Mouse (Mus musculus): ENCODE data around the gene Dnal4. TPM values are rescaled to one million over a fixed set of nuclear protein-coding genes. Genes with fewer than 3 reads are reported as not detected.

The Dnal4 gene
- total RNA-seq, 2 experiments from 2014 or later, result 25.3 to 25.6 TPM

DNA sequence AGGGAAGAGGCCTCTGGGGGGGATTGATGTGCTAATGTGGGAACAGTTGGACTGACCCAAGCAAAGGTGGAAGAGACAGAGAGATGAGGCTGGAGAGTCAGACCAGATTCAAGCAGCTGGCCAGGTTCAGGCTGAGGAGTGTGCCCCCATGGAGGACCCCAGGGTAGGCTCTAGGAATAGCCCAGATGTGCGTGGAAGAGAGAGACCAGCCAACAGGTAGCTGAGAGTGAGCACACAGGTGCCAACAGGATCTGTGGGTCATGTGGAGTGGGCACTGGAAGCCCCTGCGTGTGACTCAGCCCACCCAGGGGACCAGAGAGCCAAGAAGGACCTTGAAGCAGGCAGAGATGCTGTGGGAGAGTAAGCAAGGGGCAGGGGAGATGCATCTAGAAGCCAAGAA lies 24.0 kb upstream of the Dnal4 start:
- no peak for DNase-seq (ENCODE audit: low spot score in 2 of 2)

DNA sequence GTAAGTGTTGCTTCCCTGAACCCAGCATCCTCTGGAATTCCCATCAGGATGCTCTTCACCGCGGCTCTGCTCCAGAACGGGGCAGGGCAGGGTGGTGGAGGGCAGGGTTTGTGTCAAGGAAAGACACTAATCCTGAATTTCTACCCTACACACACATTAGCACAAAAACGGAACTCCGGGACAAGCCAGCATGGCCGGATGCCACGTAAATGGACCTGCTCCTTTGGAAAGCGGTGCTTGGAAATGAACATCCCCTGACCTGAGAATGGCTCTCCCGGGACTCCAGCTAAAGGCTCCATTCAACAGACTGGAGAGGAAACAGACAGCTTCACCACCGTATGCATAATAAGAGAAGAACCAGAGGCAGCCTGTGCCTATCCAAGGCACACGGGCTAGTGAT lies 23.1 kb upstream of the Dnal4 start:
- DNase-seq (ENCODE audit: low spot score in 2 of 2), result no peak

DNA sequence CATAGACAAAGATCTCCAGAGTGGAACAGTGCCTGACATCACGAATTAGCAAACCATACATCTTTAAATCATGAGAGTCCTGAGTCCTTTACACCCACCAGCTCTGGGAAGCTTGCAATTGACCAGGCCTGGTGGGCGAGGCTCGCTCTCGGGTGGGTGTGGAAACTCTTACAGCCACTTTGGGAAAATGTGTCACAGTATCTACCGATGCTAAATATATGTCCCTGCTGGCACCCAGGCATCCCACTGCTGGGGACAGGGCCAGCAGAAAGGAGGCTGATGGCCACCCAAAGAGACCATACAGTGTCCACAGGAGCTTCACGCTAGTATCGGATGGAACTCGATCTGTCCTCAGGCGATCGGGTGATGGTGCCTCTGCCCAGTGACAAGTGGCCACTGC lies 20.9 kb upstream of the Dnal4 start:
- no peak for DNase-seq (ENCODE audit: low spot score in 2 of 2)

DNA sequence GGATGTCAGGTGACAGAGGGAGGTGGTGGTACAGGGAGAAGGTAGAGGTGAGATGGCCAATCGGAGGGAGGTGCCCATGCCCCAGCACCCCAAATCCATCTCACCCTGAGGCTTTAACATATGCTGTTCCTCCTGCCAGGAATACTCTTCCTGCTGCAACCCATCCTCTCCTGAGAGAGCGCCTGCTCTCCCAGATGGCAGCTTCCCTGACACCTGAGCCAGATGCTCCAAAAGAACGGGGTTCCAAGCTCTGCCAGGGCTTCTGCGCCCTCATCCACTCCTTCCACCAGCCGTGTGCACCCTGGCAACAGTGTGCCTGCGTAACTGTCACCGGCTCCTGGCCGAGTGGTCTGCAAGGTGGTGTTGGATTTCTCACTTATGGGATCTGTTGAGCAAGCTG lies 20.0 kb upstream of the Dnal4 start:
- no peak for DNase-seq (ENCODE audit: low spot score in 2 of 2)

DNA sequence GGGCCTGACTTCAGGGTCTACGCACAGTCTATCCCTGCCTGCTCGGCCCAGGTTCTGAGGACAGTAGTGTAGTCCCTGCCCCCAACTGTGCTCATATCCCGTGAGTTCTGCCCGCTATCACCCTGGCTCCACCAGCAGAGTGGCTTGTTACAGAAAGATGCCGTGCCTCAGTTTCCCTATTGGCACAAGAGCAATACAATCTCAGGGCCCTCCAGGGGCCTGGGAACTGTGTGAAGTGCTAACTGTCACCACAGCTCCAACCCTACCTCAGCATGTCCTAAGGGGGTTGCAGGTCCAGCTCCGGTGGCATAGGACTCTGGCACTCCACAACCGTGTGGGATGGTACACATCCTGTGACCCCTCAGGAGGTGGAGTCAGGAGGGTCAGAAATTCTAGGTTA lies 19.4 kb upstream of the Dnal4 start:
- DNase-seq (ENCODE audit: low spot score in 2 of 2), result no peak

DNA sequence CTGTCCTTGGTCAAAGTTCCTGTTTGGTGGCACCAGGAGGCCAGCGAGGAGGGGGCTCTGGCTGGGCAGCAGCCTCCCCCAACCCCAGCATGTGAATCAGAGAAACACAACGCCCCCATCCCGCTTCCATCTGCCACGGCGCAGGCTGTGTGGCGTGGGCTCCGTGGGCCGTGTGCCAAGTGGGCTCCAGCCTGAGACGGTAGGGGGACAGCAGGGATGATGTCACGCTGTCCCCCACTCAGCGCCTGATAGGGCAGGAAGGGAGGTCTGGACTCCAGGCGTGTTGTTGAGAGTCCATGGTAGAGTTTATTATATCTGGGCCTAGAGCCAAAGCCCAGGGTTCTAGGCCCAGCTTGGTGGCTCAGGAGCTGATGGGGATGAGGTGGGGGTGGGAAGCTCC lies 18.6 kb upstream of the Dnal4 start:
- DNase-seq (ENCODE audit: low spot score in 2 of 2), result no peak

DNA sequence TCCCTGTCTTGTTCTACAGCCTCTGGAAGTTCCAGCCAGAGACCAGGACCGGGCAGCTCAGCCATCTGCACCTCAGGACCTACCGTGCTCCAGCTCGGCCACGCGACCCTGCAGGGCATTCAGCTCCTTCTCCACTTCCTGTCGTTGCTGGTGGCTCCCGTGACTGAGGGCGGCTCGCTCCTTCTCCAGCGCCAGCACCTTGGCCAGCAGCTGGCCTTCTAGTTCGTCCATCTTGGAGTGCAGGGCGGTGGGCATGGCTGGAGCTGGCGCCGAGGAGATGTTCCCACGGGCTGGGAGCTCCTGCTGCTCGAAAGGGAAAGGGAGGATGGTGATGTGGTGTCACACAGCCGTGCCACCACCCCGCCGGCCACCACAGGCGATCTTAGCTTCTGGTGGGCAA lies 16.5 kb upstream of the Dnal4 start:
- no peak for DNase-seq (ENCODE audit: low spot score in 2 of 2)

DNA sequence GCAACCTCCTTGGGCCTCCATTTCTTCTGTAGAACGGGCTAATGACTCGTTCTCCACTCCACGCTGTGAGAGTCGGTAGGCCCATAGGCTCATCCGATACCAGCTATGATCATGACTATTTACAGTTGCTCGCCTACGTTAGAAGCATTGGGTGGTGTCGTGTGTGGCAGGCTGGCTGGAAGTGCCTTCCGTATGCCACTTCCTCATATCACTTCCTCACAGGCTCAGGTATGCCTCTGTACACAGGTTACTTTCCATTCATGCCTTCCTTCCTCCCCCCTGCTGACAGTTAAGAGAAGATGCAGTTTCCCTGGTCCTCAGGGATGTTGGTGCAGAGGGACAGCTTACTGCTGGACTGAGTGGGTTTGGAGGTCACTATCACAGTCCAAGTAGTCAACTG lies 15.4 kb upstream of the Dnal4 start:
- DNase-seq (ENCODE audit: low spot score in 2 of 2), result no peak

DNA sequence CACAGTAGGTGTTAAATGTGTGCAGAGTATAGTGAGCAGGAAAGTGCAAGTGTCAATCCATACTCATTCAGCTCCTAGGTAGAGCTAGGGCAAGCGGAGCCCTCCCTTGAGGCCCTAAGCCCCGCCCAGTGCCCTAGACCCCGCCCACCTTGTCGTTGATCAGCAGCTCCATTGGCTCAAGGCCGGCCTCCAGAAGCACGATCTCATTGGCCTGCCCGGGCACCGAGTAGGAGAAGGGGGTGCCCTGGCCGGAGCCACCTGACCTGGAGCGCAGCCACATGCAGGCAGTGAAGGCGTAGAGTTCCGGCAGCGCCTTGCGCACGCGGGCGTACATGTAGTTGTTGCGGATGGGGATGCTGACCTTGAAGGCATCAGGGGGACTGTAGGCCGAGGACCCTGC lies 14.8 kb upstream of the Dnal4 start:
- DNase-seq (ENCODE audit: low spot score in 2 of 2), result no peak

DNA sequence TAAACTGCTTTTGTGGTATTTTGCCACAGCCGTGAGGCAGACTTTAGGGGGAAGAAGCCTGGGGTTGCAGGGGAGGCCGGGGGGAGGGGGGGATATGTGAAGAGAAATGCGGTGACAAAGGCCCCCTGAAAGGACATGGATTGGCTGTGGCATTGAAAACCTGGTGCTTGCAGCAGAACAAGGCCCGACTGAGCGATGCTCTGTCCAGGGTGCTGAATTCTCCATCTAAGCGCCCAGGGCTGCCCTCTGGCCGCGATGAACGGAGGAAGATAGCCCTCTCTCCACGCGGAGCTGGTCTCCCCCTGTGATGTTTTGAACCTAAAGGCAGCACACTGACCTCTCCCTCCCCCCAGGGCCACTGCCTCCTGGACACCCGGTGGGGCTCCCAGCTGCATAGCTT lies 13.9 kb upstream of the Dnal4 start:
- DNase-seq (ENCODE audit: low spot score in 2 of 2), result peak; percentile 28 to 31

DNA sequence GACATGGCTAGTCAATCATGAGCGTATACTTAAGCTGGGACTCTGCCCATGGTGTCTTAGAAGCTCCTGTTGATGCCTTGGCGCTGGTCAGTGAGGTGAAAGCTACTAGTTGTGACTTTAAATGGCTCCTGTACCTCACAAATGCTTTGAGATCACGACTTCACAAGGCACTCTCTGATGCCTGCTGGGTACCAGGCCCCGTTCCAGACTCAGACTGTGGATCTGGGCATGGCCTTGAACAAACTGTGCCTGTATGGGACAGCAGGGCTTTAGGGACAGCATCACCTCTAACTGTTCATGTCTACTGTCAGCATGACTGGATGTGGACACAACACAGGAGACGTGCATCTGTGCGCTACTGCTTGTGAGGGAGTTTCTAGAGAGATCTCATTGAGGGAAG lies 13.3 kb upstream of the Dnal4 start:
- DNase-seq (ENCODE audit: low spot score in 2 of 2), result no peak

DNA sequence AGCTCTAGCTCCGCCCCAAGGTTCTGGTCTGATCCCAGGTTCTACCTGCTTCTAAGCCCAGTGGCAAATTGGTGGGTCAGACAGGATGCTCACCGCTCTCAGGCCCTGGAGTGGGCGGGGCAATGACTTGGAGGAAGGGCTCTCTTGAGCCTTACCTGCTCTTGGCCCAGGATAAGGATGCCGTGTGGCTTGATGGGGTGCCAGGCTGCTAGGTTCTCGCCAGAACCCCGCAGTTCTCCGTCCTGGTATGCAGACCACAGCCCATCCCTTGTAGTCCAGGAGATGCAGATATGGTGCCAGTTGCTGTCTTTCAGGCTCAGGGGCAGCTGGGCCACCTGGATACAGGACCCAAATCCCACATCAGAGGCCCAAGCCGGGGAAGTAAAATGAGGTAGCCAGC lies 12.5 kb upstream of the Dnal4 start:
- DNase-seq (ENCODE audit: low spot score in 2 of 2), result no peak

DNA sequence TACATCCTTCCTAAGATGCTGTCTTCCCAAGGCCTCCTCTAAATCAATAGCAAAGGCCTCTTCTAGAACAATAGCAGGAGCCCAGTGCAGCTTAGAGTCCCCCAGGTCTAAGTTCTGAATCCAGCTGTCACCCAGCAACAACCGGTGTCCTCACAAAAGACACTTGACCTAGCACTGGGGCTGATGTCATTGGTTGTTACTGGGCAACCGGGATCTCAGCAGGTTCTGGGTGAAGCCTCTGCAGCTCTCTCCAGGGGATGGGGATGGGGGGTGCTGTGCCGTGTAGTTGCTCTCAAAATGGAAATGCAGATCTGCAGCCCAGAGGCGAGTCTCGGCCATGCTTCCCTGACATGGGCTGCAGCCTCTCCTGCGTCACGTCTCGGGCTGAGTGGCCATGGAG lies 10.2 kb upstream of the Dnal4 start:
- DNase-seq (ENCODE audit: low spot score in 2 of 2), result no peak

DNA sequence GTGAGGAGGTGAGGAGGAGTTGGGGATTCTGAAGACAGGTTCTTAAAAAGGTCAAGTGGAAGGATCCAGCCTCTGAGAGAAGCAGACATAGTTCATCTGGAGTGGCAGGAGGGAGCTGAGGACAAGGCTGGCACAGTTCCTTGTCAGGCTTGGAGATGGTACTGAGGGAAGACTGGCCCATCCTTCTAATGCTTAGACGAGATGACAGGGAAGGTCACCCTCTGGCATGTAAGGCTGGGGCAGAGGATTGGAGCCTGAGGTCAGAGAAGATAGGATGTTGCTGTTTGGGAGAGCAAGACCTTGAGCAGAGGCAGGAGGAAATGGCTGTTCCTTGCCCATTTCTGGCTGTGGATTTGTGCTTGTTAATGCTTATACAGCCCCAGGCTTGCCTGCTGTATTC lies 7.4 kb upstream of the Dnal4 start:
- no peak for DNase-seq (ENCODE audit: low spot score in 2 of 2)

DNA sequence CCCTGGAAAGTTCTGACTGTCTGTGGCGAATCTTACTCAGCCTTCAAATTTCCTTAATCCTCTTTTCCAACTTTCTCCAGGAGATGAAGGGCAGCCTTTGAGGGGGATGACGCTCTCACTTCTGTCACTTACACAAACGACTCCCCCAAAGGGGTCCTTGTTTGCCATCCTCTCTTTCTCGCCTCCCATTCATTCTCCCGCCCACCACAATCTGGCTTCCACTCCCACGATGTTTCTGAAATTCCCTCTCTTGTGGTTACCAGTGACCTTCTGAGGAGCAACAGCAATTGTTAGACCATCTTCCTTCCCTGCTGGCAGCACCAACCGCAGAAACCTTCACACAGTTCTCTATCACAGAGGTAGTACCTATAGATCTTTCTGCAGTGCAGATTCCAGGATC lies 2.0 kb downstream of the Dnal4 start:
- DNase-seq (ENCODE audit: low spot score in 2 of 2), result no peak

DNA sequence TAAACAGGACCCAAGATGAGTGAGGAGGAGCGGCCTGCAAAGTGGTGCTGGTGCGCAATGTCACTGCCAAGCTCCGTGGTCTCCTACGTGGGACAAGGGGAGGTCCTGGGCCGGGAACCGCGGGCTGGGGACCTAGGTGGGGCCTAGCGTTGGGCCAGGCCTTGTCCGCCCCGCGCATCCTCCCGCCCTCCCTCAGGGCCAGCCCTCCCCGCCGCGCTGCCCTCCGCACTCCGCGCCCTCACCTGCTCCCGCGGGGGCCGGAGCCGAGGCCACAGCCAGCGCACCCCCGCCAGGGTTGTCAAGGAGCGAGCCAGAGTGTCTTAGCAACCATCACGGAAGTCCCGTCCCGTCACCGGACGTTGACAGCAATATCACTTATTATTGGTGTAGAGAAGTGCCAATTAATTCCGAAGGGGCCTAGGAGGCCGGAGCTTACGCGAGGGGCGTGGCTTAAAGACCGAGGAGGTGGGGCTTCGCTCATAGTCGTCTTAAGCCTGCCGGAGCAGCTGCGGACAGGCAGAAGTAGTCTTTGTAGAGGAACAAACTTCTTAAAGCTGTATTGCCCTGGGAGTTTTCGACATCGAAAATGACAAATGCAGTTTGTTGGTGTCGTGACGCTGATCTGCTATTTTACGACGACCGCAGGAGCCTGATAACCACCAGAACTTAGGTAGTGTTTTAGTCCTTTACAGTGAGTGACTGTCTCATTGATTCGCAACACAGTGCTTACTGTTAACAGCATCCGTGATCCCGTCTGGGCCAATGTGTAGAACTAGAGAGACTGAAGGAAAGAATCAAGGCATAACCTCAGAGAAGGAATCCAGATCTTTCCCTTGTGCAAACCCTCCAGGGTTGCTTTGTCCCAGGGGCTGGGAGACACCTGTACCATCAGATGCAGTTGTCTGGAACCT lies 3.3 kb downstream of the Dnal4 start:
- DNase-seq (ENCODE audit: low spot score in 2 of 2), result peak; percentile 71 to 90

DNA sequence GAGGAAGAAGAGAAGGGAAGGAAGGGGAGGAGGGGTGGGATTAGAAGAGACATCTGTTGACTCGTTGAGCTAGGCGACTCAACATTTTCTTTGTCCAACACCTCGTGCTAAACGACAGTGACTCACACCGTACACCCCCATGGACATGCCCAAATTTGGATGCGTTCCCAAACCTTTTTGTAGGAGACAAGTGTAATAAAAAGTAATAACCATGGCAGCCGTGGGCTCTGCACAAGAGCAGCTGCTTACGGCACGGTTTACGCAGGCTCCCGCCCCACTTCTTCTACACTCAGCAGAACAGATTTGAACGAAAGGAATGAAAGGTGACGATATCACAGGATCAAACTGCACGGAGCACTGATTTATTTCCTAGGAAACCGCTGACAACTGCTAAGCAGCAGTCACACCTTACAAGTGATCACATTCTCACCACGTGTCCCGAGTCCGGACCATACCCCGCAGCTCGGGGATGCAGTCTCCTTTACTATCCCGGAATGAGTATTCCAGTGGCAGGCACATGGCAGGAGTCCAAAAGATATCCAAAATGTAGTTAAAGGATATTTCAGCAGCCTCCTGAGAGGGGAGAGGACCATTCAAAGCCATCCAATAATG lies 6.9 kb downstream of the Dnal4 start:
- no peak for DNase-seq (ENCODE audit: low spot score in 2 of 2)

DNA sequence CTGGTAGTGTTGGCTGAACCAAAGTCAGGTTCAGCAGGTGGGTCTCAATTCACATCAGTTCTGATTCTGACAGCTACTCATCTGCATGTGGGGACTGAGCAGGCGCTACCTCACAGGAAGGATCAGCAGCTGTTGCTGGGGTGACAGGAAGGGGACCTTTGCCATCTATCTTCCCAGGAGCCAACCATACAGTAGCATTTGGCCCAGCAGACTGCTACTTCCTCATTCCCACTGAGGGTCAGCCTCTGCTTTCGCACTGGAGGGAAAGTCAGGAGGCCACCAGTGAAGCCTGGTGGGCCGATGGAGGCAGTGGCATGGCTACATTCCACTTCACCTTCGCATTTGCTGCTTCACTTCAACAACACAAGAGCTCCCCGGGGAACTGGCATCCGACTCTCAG lies 9.3 kb downstream of the Dnal4 start:
- DNase-seq (ENCODE audit: low spot score in 2 of 2), result no peak

DNA sequence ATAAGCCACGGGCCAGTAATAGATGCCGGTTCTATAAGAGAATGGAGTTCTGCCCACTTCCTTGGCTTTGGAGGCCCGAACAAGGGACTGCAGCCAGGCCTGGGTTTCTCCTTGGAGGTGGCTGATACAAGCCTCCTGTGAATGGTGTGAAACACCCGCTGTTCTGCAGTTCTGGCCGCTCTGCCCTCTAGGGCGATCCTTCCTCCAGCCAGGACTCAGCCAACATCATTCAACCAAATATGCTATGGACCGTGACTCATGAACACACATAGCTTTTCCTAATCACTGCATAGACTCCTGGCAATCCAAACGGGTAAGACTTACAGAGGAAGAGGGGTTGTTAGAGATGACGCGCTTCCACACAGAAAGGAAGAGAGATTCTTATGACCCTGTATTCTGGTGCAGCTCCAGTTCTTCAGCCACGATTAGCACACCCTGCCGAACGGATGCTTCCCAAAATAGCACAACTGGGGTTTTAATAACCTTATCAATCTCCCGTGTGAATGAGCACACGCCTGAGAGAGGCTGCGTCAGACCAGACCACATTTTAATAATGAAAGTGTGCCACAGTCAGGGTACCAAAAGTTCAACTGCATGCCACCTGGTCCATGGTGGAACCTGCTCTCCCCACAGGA lies 10.2 kb downstream of the Dnal4 start:
- DNase-seq (ENCODE audit: low spot score in 2 of 2), result no peak

DNA sequence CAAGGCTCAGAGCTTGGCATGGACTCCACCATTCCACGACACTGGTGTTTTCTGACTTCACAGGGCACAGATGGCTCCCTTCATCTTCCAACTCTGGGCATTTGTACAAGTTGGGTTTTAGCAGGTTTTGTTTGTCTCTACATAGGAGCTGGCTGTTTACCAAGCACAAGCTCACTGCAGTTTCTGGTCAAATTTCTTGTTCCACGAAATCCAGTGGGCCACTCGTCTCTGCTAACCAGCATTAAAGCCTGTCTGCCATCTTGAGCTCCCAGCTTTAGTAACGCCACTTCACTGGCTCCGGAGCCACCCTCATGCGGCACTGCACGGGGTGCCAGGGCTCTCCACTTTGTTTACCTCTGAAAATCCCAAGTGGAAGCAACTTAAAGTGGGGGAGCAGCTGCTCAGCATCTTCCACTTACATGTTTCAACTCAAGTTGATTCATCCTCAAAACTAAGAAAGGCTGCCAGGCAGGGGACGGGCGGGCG lies 11.0 kb downstream of the Dnal4 start:
- DNase-seq (ENCODE audit: low spot score in 2 of 2), result no peak

DNA sequence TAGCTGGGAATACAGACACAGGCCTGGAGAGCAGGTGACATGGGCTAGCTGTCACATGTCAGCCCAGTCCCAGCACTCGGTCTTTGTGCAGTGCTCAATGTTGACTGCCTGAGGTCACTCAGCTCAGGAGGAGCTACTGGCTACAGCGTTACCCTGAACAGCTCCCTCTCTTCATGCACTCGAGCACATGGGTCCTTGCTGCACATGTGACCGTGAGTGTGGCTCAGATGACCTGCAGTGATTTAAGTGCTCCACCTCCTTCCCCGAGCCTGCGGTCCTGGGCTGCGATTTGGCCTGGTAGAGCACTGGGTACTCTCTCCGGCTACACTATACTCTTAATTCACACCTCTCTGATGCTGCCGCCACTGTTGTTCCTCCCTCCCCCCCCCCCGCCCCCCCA lies 11.5 kb downstream of the Dnal4 start:
- no peak for DNase-seq (ENCODE audit: low spot score in 2 of 2)

DNA sequence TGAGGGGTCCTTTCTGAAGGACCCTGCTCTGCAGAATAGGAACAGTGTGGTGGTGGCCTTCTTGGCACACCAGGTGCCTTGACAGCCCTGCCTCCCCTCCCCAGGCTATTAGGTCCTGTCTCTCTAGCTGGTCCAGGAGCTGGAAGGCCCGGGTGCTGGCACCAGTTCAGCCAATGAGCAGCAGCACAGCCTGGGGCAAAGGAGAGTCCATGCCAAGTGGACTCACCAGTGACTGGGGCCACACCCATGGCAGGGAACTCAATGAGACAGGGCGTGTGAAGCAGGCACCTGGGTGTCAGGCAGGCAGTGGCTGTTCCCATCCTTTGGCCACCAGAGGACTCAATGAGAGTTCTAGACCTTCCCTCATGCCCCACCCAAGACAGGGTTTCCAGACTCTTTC lies 12.3 kb downstream of the Dnal4 start:
- no peak for DNase-seq (ENCODE audit: low spot score in 2 of 2)
